Mouse (Mus musculus): Measurements from ENCODE around the gene Nceh1. TPM values are rescaled to one million over a fixed set of nuclear protein-coding genes. Genes with fewer than 3 reads are reported as not detected.
"Not testable (repeated sequence)": the region's sequence is repeated elsewhere in the genome, so short reads cannot be mapped to it uniquely, and the experiment has no call there.

Gene Nceh1
- polyA plus RNA-seq, 1 experiment from 2014 or later: 3.0 TPM

DNA sequence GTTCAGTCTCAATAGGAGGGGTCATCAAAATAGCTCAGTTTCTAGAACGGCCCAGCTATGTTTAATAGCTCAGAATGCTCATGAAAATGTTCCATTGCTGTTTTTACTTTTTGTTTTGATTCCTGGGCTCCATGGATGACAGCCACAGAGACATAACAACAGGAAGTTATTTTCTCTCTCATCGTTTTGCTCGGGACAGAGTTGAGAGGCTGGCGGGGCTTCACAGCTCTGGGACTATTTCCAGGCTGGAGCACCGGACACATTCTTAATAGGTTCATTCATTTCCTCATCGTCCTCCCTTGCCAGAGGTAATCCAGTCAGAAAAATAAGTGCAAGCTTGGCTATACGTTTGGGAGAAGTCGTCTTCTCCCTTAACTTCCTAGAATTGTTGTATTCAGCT lies 106.1 kb downstream of the Nceh1 start:
- no peak for ATAC-seq (ENCODE audit: low FRiP score)
- no peak for DNase-seq (ENCODE audit: low spot score)

DNA sequence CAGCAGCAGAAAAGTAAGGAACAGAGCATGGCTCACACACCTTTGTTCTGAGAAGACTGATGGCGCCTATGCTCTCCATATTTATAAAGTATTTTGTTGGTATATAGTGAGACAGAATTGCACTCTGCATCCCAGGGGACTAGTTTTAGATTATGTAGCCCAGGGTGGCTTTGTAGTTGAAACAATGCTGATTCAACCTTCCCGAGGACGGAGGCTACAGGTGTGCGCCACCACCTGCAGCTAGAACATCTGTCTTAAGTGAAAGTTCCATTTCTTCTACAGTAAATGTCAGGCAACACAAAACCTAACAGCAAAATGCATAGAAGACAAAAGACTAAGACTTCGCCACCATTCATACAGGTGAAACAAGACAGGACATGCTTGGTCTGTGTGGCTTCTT lies 107.5 kb downstream of the Nceh1 start:
- Histone ChIP-seq H3K4me3 (ENCODE audit: low read depth, low read length) (no peak overlapping the region), H3K27me3 (ENCODE audit: control insufficient read depth, insufficient read depth, low read length) (no peaks in the 10 kb centered on the region), H3K4me1 (replicated peaks; ENCODE audit: control insufficient read depth, insufficient read depth, low read length) (no peaks in the 10 kb centered on the region), H3K27ac (ENCODE audit: low read depth, low read length) (no peak overlapping the region), H3K9ac (ENCODE audit: low read depth, low read length) (no peak overlapping the region), H3K36me3 (ENCODE audit: control insufficient read depth, insufficient read depth, low read length) (no peaks in the 10 kb centered on the region), H3K9me3 (ENCODE audit: control insufficient read depth, low read length) (no peaks in the 10 kb centered on the region), H3K4me2 (replicated peaks; ENCODE audit: low read depth, low read length) (no peak overlapping the region)
- WGBS: 85% methylated on average over 5 of the region's 5 CpGs
- ATAC-seq (ENCODE audit: low FRiP score): no peak
- DNase-seq (ENCODE audit: low spot score): no peak

More for the DNA sequence above, 106.1 kb downstream of the Nceh1 start:
- Histone ChIP-seq H3K4me1 (replicated peaks; ENCODE audit: control insufficient read depth, insufficient read depth, low read length) (no peaks in the 10 kb centered on the region), H3K27me3 (ENCODE audit: control insufficient read depth, insufficient read depth, low read length) (no peaks in the 10 kb centered on the region), H3K36me3 (ENCODE audit: control insufficient read depth, insufficient read depth, low read length) (no peaks in the 10 kb centered on the region), H3K4me2 (replicated peaks; ENCODE audit: low read depth, low read length) (no peak overlapping the region), H3K9me3 (ENCODE audit: control insufficient read depth, low read length) (no peaks in the 10 kb centered on the region), H3K9ac (ENCODE audit: low read depth, low read length) (no peak overlapping the region), H3K4me3 (ENCODE audit: low read depth, low read length) (no peak overlapping the region), H3K27ac (ENCODE audit: low read depth, low read length) (no peak overlapping the region)
- 76% methylated on average over 8 of the region's 8 CpGs for WGBS

- H3K36me3 ChIP-seq (ENCODE audit: control insufficient read depth, insufficient read depth, low read length); H3K9me3 ChIP-seq (ENCODE audit: control insufficient read depth, low read length); H3K4me3 ChIP-seq (ENCODE audit: low read depth, low read length); H3K27ac ChIP-seq (ENCODE audit: low read depth, low read length); H3K27me3 ChIP-seq (ENCODE audit: control insufficient read depth, insufficient read depth, low read length); H3K4me1 ChIP-seq (replicated peaks; ENCODE audit: control insufficient read depth, insufficient read depth, low read length); H3K9ac ChIP-seq (ENCODE audit: low read depth, low read length); DNase-seq (ENCODE audit: low spot score); H3K4me2 ChIP-seq (replicated peaks; ENCODE audit: low read depth, low read length); ATAC-seq (ENCODE audit: low FRiP score): not testable (repeated sequence)
- 86% methylated on average over 5 of the region's 5 CpGs for WGBS
Observed at GRCm38 (mm10) chr3:27290945-27291344, 108.2 kb downstream of the Nceh1 start.

GRCm38 (mm10) chr3:27291411-27291810 lies 108.6 kb downstream of the Nceh1 start:
- not testable (repeated sequence) for H3K9ac ChIP-seq (ENCODE audit: low read depth, low read length); H3K27ac ChIP-seq (ENCODE audit: low read depth, low read length); DNase-seq (ENCODE audit: low spot score); H3K4me1 ChIP-seq (replicated peaks; ENCODE audit: control insufficient read depth, insufficient read depth, low read length); H3K4me2 ChIP-seq (replicated peaks; ENCODE audit: low read depth, low read length); H3K36me3 ChIP-seq (ENCODE audit: control insufficient read depth, insufficient read depth, low read length); ATAC-seq (ENCODE audit: low FRiP score); H3K9me3 ChIP-seq (ENCODE audit: control insufficient read depth, low read length); H3K4me3 ChIP-seq (ENCODE audit: low read depth, low read length); H3K27me3 ChIP-seq (ENCODE audit: control insufficient read depth, insufficient read depth, low read length)
- WGBS: 92% methylated on average over 4 of the region's 4 CpGs

DNA sequence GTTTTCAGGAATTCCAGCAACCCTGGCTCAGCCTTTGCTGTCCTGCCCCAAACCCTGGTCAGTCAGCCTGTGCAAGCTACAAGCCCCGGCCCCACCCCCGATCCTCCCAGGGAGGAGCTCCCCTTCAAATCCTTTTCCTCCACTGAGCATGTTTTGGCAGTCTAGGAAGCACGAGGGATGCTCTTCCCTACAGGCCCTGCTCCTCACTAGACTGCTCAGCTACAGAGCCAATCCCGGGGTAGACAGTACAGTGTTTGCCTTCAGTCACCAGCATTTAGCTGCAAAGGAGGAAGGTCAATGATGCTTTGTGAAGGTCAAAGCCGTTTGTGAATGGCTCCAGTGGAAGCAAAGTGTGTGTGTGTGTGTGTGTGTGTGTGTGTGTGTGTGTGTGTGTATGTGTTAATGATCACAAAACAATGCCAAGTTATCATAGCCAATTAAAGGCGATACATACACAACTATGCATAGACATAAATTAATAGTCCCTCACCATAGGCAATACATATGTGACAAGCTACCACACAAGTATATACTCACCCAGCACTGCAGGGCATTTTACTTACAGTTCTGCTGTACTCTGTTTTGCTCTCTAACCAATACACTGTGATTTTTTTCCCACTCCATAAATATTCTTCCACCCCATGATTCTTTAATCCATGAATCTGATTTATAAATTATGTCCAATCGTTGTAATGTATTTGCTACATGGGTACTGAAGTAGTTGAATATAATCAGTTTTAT lies 111.0 kb downstream of the Nceh1 start:
- no peak overlapping the region for H3K4me2 ChIP-seq (replicated peaks; ENCODE audit: low read depth, low read length)
- ATAC-seq (ENCODE audit: low FRiP score) (no peak), DNase-seq (ENCODE audit: low spot score) (no peak)
- H3K9me3 ChIP-seq (ENCODE audit: control insufficient read depth, low read length): no peaks in the 10 kb centered on the region
- no peaks in the 10 kb centered on the region for H3K4me1 ChIP-seq (replicated peaks; ENCODE audit: control insufficient read depth, insufficient read depth, low read length)
- H3K9ac ChIP-seq (ENCODE audit: low read depth, low read length): no peak overlapping the region
- no peak overlapping the region for H3K4me3 ChIP-seq (ENCODE audit: low read depth, low read length)
- H3K36me3 ChIP-seq (ENCODE audit: control insufficient read depth, insufficient read depth, low read length): no peaks in the 10 kb centered on the region
- no peak overlapping the region for H3K27ac ChIP-seq (ENCODE audit: low read depth, low read length)
- 70% methylated on average over 7 of the region's 7 CpGs for WGBS
- H3K27me3 ChIP-seq (ENCODE audit: control insufficient read depth, insufficient read depth, low read length): no peaks in the 10 kb centered on the region

GRCm38 (mm10) chr3:27300451-27300850 lies 117.7 kb downstream of the Nceh1 start:
- WGBS: 94% methylated on average over 4 of the region's 4 CpGs
- H3K36me3 ChIP-seq (ENCODE audit: control insufficient read depth, insufficient read depth, low read length): no peaks in the 10 kb centered on the region
- H3K4me2 ChIP-seq (replicated peaks; ENCODE audit: low read depth, low read length): no peak overlapping the region
- no peak overlapping the region for H3K9ac ChIP-seq (ENCODE audit: low read depth, low read length)
- H3K9me3 ChIP-seq (ENCODE audit: control insufficient read depth, low read length): no peaks in the 10 kb centered on the region
- H3K27me3 ChIP-seq (ENCODE audit: control insufficient read depth, insufficient read depth, low read length): no peaks in the 10 kb centered on the region
- ATAC-seq (ENCODE audit: low FRiP score) (no peak), DNase-seq (ENCODE audit: low spot score) (no peak)
- H3K4me3 ChIP-seq (ENCODE audit: low read depth, low read length): no peak overlapping the region
- H3K27ac ChIP-seq (ENCODE audit: low read depth, low read length): no peak overlapping the region
- no peaks in the 10 kb centered on the region for H3K4me1 ChIP-seq (replicated peaks; ENCODE audit: control insufficient read depth, insufficient read depth, low read length)

DNA sequence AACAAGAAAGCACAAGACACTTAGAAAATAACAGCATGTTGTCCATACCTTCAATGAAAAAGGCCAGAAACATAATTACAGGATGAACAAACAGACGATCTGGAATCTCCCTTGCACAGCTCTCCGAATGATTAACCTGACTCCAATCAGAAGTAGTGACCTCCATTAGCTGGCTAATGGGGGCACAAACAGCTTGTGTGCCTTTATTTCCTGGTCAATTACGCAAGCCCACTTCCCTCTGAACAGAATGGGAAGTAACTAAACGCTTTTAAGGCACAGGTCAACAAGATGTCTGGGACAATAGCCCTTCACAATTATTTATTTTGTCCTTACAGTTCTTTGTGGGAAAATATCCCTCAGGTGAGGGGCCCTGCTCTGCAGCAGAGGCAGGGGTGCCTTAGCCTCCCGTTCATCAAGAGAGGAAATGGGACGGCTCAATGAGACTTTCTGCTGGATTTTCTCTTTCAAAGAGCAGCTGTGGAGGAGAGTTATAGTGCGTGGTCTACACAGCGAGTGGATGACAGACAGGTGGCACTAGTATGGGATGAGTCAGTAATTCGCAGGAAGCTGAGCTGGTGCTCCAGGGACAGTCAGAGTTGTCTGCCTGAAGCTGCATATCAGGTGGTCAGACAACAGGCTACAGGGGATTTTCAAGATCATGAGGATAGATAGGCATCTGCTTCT lies 119.7 kb downstream of the Nceh1 start:
- H3K27me3 ChIP-seq (ENCODE audit: control insufficient read depth, insufficient read depth, low read length): no peaks in the 10 kb centered on the region
- DNase-seq (ENCODE audit: low spot score): no peak
- H3K4me3 ChIP-seq (ENCODE audit: low read depth, low read length): no peak overlapping the region
- H3K36me3 ChIP-seq (ENCODE audit: control insufficient read depth, insufficient read depth, low read length): no peaks in the 10 kb centered on the region
- no peak overlapping the region for H3K27ac ChIP-seq (ENCODE audit: low read depth, low read length)
- H3K9me3 ChIP-seq (ENCODE audit: control insufficient read depth, low read length): no peaks in the 10 kb centered on the region
- H3K9ac ChIP-seq (ENCODE audit: low read depth, low read length): no peak overlapping the region
- no peaks in the 10 kb centered on the region for H3K4me1 ChIP-seq (replicated peaks; ENCODE audit: control insufficient read depth, insufficient read depth, low read length)
- 84% methylated on average over 9 of the region's 9 CpGs for WGBS
- ATAC-seq (ENCODE audit: low FRiP score): no peak
- no peak overlapping the region for H3K4me2 ChIP-seq (replicated peaks; ENCODE audit: low read depth, low read length)

- ATAC-seq (ENCODE audit: low FRiP score) (no peak), DNase-seq (ENCODE audit: low spot score) (no peak)
- no peaks in the 10 kb centered on the region for H3K27me3 ChIP-seq (ENCODE audit: control insufficient read depth, insufficient read depth, low read length)
- H3K9me3 ChIP-seq (ENCODE audit: control insufficient read depth, low read length): no peaks in the 10 kb centered on the region
- no peak overlapping the region for H3K27ac ChIP-seq (ENCODE audit: low read depth, low read length)
- no peaks in the 10 kb centered on the region for H3K4me1 ChIP-seq (replicated peaks; ENCODE audit: control insufficient read depth, insufficient read depth, low read length)
- no peak overlapping the region for H3K4me2 ChIP-seq (replicated peaks; ENCODE audit: low read depth, low read length)
- no peaks in the 10 kb centered on the region for H3K36me3 ChIP-seq (ENCODE audit: control insufficient read depth, insufficient read depth, low read length)
- no peak overlapping the region for H3K4me3 ChIP-seq (ENCODE audit: low read depth, low read length)
- 82% methylated on average over 10 of the region's 10 CpGs for WGBS
- H3K9ac ChIP-seq (ENCODE audit: low read depth, low read length): no peak overlapping the region
Observed at GRCm38 (mm10) chr3:27306815-27307214, 124.0 kb downstream of the Nceh1 start.

GRCm38 (mm10) chr3:27310973-27311372 lies 128.2 kb downstream of the Nceh1 start:
- H3K9me3 ChIP-seq (ENCODE audit: control insufficient read depth, low read length): no peaks in the 10 kb centered on the region
- 98% methylated on average over 7 of the region's 7 CpGs for WGBS
- no peaks in the 10 kb centered on the region for H3K4me1 ChIP-seq (replicated peaks; ENCODE audit: control insufficient read depth, insufficient read depth, low read length)
- no peak overlapping the region for H3K4me3 ChIP-seq (ENCODE audit: low read depth, low read length)
- H3K27ac ChIP-seq (ENCODE audit: low read depth, low read length): no peak overlapping the region
- H3K4me2 ChIP-seq (replicated peaks; ENCODE audit: low read depth, low read length): no peak overlapping the region
- no peaks in the 10 kb centered on the region for H3K36me3 ChIP-seq (ENCODE audit: control insufficient read depth, insufficient read depth, low read length)
- DNase-seq (ENCODE audit: low spot score) (no peak), ATAC-seq (ENCODE audit: low FRiP score) (no peak)
- no peaks in the 10 kb centered on the region for H3K27me3 ChIP-seq (ENCODE audit: control insufficient read depth, insufficient read depth, low read length)
- no peak overlapping the region for H3K9ac ChIP-seq (ENCODE audit: low read depth, low read length)

Data from hindbrain, embryonic 11.5 days (tissue).